Mouse (Mus musculus) liver, embryonic 14.5 days (tissue): ENCODE measurements around the gene Srp54a. TPM values are rescaled to one million over a fixed set of nuclear protein-coding genes. Genes with fewer than 3 reads are reported as not detected.

Source experiments
- ATAC-seq: fragments of 200-750 bp; cut with Nextera tagmentation; 2 replicates; pipeline ENCODE4 v1.8.0; 2017; ENCODE audit warnings: moderate number of reproducible peaks, mild to moderate bottlenecking, moderate library complexity; ENCODE audit not compliant: insufficient read depth
- DNase-seq, 3 experiments: peaks; one replicate each; pipeline ENCODE4 v3.0.0-alpha.2; 2012 to 2013; ENCODE audit warnings: low read depth in 3 of 3, low spot score in 3 of 3
- H3K27ac ChIP-seq: fragments of 300-500 bp; sonication (generic); 2 replicates; pipeline ENCODE4 v1.5.1; 2014; ENCODE audit warnings: moderate library complexity, mild to moderate bottlenecking, control low read depth, inconsistent platforms
- H3K27me3 ChIP-seq: fragments of 300-500 bp; sonication (generic); 2 replicates; pipeline ENCODE4 v1.6.1; 2014; ENCODE audit warnings: mild to moderate bottlenecking, low read length, moderate library complexity; ENCODE audit not compliant: control insufficient read depth, insufficient read depth
- H3K36me3 ChIP-seq: fragments of 300-500 bp; sonication (generic); replicated peaks from 2 replicates; pipeline ENCODE4 v1.6.1; 2014; ENCODE audit warnings: low read depth; ENCODE audit not compliant: control insufficient read depth, insufficient read depth
- H3K4me1 ChIP-seq, 2 experiments: fragments of 200-500 bp in 1 of 2; fragments of 300-500 bp in 1 of 2; sonication (generic) in 1 of 2; replicated peaks; 2 replicates each; pipeline ENCODE4 v1.6.1; 2012 to 2014; ENCODE audit warnings: antibody characterized with exemption in 1 of 2, inconsistent platforms in 1 of 2, low read length in 1 of 2; ENCODE audit not compliant: control insufficient read depth in 2 of 2, insufficient read depth in 2 of 2
- H3K4me2 ChIP-seq: fragments of 300-500 bp; sonication (generic); 2 replicates; pipeline ENCODE4 v1.6.1; 2014; ENCODE audit warnings: low read depth, mild to moderate bottlenecking, control low read depth, moderate library complexity
- H3K4me3 ChIP-seq, 2 experiments: fragments of 200-500 bp in 1 of 2; fragments of 300-500 bp in 1 of 2; sonication (generic) in 1 of 2; 2 replicates each; pipeline ENCODE4 v1.5.1; 2012 to 2014; ENCODE audit warnings: low read depth in 2 of 2, low read length in 2 of 2, mild to moderate bottlenecking in 2 of 2, control low read depth in 1 of 2, inconsistent platforms in 1 of 2, moderate library complexity in 1 of 2; ENCODE audit not compliant: insufficient read depth in 1 of 2
- H3K9ac ChIP-seq: fragments of 300-500 bp; sonication (generic); replicated peaks from 2 replicates; pipeline ENCODE4 v1.6.1; 2014; ENCODE audit warnings: mild to moderate bottlenecking, control low read depth, moderate library complexity
- H3K9me3 ChIP-seq: fragments of 300-500 bp; sonication (generic); 2 replicates; pipeline ENCODE4 v1.6.1; 2016; ENCODE audit warnings: low read length, mixed read lengths; ENCODE audit not compliant: control insufficient read depth
- CTCF ChIP-seq: IDR thresholded peaks from 2 replicates; pipeline ENCODE4 v1.5.1; 2016; ENCODE audit warnings: antibody characterized with exemption, low read depth, control low read depth
- EP300 ChIP-seq: IDR thresholded peaks from 2 replicates; pipeline ENCODE4 v1.6.1; 2016; ENCODE audit warnings: antibody characterized with exemption, low read depth
- WGBS: fragments of 180-500 bp; shearing (Covaris S2); extraction: QIAGEN DNeasy Blood & Tissue Kit; methylation state at CpG from one replicate; pipeline ENCODE4 v1.1.7; 2014; ENCODE audit not compliant: insufficient replicate concordance; 5-methylcytosine and 5-hydroxymethylcytosine counted together
- polyA plus RNA-seq, 2 experiments: library from polyadenylated mRNA; depleted of rRNA in 1 of 2; stranded (reverse) in 1 of 2; unstranded in 1 of 2; fragments of >200 nt; fragmentation: Nextera tagmentation in 1 of 2; extraction: Ambion mirVana in 1 of 2; gene quantifications; 2 replicates each; pipeline versions ENCODE4 v1.2.1 to v1.2.3; 2012 to 2014

The Srp54a gene
- polyA plus RNA-seq, 2 experiments = 11.2 to 89.1 TPM

DNA sequence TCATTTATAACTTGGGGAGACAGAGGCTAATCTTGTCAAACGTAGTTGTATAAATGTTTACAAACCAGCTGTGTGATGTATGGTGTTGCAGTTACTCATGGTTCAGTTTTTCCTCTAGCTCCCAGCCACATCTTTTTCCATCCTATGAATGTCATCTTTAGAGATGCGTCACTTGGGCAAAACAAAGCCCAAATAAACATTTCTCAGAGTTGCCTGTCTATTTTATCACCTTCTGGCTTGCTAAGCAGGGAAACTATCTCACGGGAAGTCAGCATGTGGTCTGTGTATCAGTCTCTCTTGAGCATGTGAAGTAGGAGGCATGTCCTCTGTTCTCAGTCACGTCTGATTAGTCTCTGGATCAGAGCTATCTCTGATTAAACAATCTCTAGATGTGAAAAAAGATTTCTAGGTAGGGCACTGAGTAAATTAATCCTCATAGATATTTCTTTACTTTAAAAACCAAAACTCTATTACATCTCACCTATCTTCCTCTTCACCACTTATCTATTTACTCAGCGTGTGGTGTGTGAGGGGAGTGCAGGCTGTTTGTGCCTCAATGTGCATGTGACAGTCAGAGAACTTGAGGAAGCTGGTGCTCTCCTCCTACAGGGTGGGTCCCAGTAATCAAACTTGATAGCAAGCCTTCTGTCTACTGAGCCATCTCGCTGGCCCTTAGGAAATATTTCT, 19.7 kb upstream of the Srp54a start:
- Histone ChIP-seq H3K4me2 (peak overlapping the region; percentile 28), H3K27me3 (no peaks in the 10 kb centered on the region), H3K9ac (no peak overlapping the region), H3K36me3 (no peaks in the 10 kb centered on the region), H3K4me3 (no peak overlapping the region), H3K4me1 (peaks cover 28 to 39% of the 10 kb centered on the region in 2 experiments), H3K27ac (peak overlapping the region; percentile 65), H3K9me3 (no peaks in the 10 kb centered on the region)
- peak in 2 of 3 experiments; percentile 50 to 59 for DNase-seq
- peak; percentile 36; the same call in 1 of the 2 replicates for TF ChIP-seq EP300
- TF ChIP-seq CTCF = peak; percentile 25
- ATAC-seq = peak; percentile 86
- 18% methylated on average over 6 of the region's 6 CpGs for WGBS

DNA sequence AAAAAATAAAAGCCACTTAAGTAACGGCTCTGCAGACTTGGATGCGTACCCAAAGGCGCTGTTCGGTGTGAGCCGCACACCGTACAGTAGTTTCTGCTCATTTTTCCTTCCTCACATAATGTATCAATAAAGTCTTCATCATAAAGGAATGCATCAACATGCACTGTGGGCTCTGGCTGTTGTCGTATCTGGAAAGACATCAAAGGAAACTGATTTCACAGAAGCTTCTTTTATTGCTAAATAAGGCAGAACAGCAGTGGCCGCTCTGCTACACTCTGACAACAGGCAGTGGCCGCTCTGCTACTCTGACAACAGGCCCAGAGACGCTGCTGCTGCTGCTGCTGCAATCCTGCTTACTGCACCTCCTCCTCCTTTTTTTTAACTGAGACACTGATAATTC, 19.1 kb upstream of the Srp54a start:
- Histone ChIP-seq H3K36me3 (no peaks in the 10 kb centered on the region), H3K9me3 (no peaks in the 10 kb centered on the region), H3K9ac (no peak overlapping the region; the same call in 1 of the 2 replicates), H3K4me2 (peak overlapping the region; percentile 28; the same call in 1 of the 2 replicates), H3K4me1 (peaks cover 28 to 39% of the 10 kb centered on the region in 2 experiments), H3K27me3 (no peaks in the 10 kb centered on the region), H3K4me3 (no peak overlapping the region), H3K27ac (peak overlapping the region; percentile 9)
- no peak for TF ChIP-seq EP300
- TF ChIP-seq CTCF = no peak
- DNase-seq (no peak), ATAC-seq (no peak)
- WGBS = 82% methylated on average over 10 of the region's 10 CpGs

DNA sequence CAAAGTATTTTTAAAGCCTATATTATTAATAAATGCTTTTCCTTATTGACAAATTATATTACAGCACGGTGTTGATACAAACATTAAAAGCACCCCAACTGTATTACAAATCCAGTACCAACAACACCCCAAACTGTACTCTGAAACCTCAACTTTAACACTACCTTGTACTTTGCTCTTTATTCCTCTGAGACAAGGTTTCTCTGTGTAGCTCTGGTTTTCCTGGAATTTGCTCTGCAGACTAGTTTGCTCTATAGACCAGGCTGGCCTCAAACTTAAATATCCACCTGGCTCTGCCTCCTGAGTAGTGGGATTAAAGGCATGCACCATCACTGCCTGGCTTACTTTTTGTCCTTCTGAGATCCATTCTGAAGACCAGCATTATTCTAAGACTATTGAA, 17.9 kb upstream of the Srp54a start:
- Histone ChIP-seq H3K4me2 (no peak overlapping the region), H3K4me1 (peaks cover 28 to 39% of the 10 kb centered on the region in 2 experiments), H3K4me3 (no peak overlapping the region), H3K9ac (no peak overlapping the region), H3K36me3 (no peaks in the 10 kb centered on the region), H3K27ac (no peak overlapping the region), H3K9me3 (no peaks in the 10 kb centered on the region), H3K27me3 (no peaks in the 10 kb centered on the region)
- no peak for DNase-seq
- TF ChIP-seq EP300 = no peak
- no peak for TF ChIP-seq CTCF
- WGBS = 71% methylated on average over 1 of the region's 1 CpGs
- ATAC-seq = no peak

DNA sequence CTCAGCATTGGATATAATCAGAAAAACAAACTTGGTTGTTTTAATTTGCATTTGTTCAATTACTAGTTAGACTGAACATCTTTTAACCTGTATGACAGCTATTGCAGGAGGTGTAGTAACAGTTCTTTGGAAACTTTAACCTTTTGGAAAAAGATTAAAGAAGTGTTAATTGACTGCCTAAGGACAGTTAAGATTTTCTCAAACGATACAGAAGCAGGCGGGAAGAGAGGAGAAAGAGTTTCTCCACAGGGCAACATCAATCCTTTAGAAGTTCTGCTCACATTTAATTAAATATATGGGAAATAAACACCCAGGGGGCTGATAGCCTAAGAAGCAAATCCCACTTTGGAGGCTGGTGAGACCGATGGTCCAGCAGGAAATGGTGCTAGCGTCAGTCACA, 7.6 kb upstream of the Srp54a start:
- Histone ChIP-seq H3K9ac (no peak overlapping the region), H3K27me3 (no peaks in the 10 kb centered on the region), H3K4me3 (no peak overlapping the region), H3K36me3 (no peaks in the 10 kb centered on the region), H3K9me3 (no peaks in the 10 kb centered on the region), H3K4me1 (peaks cover 8 to 11% of the 10 kb centered on the region in 2 experiments), H3K27ac (no peak overlapping the region), H3K4me2 (no peak overlapping the region)
- TF ChIP-seq CTCF (no peak), EP300 (no peak)
- DNase-seq (no peak), ATAC-seq (no peak)
- WGBS = 67% methylated on average over 4 of the region's 4 CpGs

DNA sequence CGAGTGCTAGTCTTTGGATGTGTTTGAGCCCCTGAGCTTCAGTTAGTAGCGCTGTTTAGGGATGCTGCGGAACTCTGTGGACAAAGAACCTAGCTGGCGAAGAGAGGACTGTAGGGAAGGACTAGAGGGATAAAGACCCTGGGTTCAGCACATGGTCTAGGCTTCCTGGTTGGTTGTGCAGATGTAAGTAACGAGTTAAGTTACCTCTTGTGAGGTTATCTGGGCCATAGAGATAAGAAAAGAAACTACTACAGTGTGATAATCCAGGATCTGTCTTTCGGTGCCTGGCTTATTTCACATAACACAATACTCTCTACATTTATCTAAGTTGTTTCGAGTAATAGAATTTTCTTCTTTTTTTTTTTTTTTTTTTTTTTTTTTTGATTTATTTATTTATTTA, 6.4 kb upstream of the Srp54a start:
- no peaks in the 10 kb centered on the region for H3K27me3 ChIP-seq
- H3K4me2 ChIP-seq = no peak overlapping the region
- TF ChIP-seq EP300 = peak; percentile 66
- no peak for TF ChIP-seq CTCF
- ATAC-seq = peak; percentile 80
- DNase-seq = no peak
- H3K9me3 ChIP-seq = no peaks in the 10 kb centered on the region
- 44% methylated on average over 7 of the region's 7 CpGs for WGBS
- no peaks in the 10 kb centered on the region for H3K36me3 ChIP-seq
- peaks cover 8 to 11% of the 10 kb centered on the region in 2 experiments for H3K4me1 ChIP-seq
- no peak overlapping the region for H3K4me3 ChIP-seq
- no peak overlapping the region for H3K27ac ChIP-seq
- no peak overlapping the region for H3K9ac ChIP-seq
